Mouse (Mus musculus) lung, adult 2 months (tissue): ENCODE data around the gene Tubgcp6.

Experiments used
- CTCF ChIP-seq: fragments of 200-500 bp; IDR thresholded peaks from 2 replicates; pipeline ENCODE4 v1.5.1; 2011; ENCODE audit warnings: mild to moderate bottlenecking, low read length, control low read depth; ENCODE audit not compliant: insufficient read depth
- POLR2A ChIP-seq: fragments of 200-500 bp; IDR thresholded peaks from 2 replicates; pipeline ENCODE4 v1.6.1; 2011; ENCODE audit warnings: low read depth, mild to moderate bottlenecking, control low read depth, low read length, borderline replicate concordance; ENCODE audit errors: extremely low read depth

- TF ChIP-seq POLR2A (no peak), CTCF (no peak)
Measured at GRCm38 (mm10) chr15:89150041-89150390, 27.1 kb upstream of the Tubgcp6 start.
